Mouse (Mus musculus): ENCODE data around the gene Cog4.

GRCm38 (mm10) chr8:110929066-110929465 lies 82.7 kb downstream of the Cog4 start:
- TF ChIP-seq CTCF (IDR thresholded peaks at IDR 0.05; ENCODE audit: borderline replicate concordance, extremely low read depth, insufficient read depth, insufficient read length): no peak
- TF ChIP-seq POLR2A (IDR thresholded peaks at IDR 0.05; ENCODE audit: borderline replicate concordance, extremely low read depth, insufficient read depth, insufficient read length, poor library complexity, severe bottlenecking): no peak

Data from brain, embryonic 14.5 days (tissue).